8 mouse cellular contexts compared by ENCODE assay signal in genomic region chr14:76164904-76165755, GRCm38 (mm10). TPM values are rescaled to one million over a fixed set of nuclear protein-coding genes. Genes with fewer than 3 reads are reported as not detected.
DNase-seq lines count a peak whose midpoint lies in the region; ATAC-seq lines count a peak whose summit lies in the region.

No protein-coding gene starts in this region.

- peak overlapping the region; percentile 18 for H3K4me3 ChIP-seq in kidney, embryonic 14.5 days (ENCODE audit: low read length)
- H3K4me3 ChIP-seq in embryonic facial prominence, embryonic 12.5 days = 0 out of 2 replicates have a peak overlapping the region, but pooled peaks have one; percentile 7
- H3K4me3 ChIP-seq in hindbrain, embryonic 15.5 days = peak overlapping the region; percentile 19

- no peak for DNase-seq in kidney, postnatal 36 days
- DNase-seq in CD4-positive, CD25-positive, alpha-beta regulatory T cell, adult 2 months (ENCODE audit: low read depth, low spot score) = peak; percentile 46
- DNase-seq in spleen, postnatal 4 days (ENCODE audit: low spot score in 2 of 2) = no peak
- DNase-seq in spleen, postnatal 36 days (ENCODE audit: low spot score in 2 of 2) = no peak

- no peaks in the 10 kb centered on the region for H3K36me3 ChIP-seq in kidney, embryonic 14.5 days (ENCODE audit: control insufficient read depth, insufficient read depth, low read length)
- H3K36me3 ChIP-seq in embryonic facial prominence, embryonic 12.5 days = no peaks in the 10 kb centered on the region
- H3K36me3 ChIP-seq in hindbrain, embryonic 15.5 days = no peaks in the 10 kb centered on the region

- H3K9ac ChIP-seq in kidney, embryonic 14.5 days (ENCODE audit: low read depth, low read length) = peak overlapping the region; percentile 23; the same call in 1 of the 2 replicates
- no peak overlapping the region for H3K9ac ChIP-seq in embryonic facial prominence, embryonic 12.5 days
- 0 out of 2 replicates have a peak overlapping the region, but pooled peaks have one; percentile 13 for H3K9ac ChIP-seq in hindbrain, embryonic 15.5 days

- no peaks in the 10 kb centered on the region for H3K4me1 ChIP-seq in kidney, embryonic 14.5 days (ENCODE audit: control insufficient read depth, insufficient read depth, low read length)
- H3K4me1 ChIP-seq in embryonic facial prominence, embryonic 12.5 days = 0 out of 2 replicates have a peak, but pooled peaks cover 15% of the 10 kb centered on the region
- H3K4me1 ChIP-seq in hindbrain, embryonic 15.5 days (replicated peaks) = peaks cover 6% of the 10 kb centered on the region; the same call in 1 of the 2 replicates

- peak overlapping the region; percentile 42 for H3K4me2 ChIP-seq in kidney, embryonic 14.5 days (replicated peaks; ENCODE audit: low read depth, low read length)
- H3K4me2 ChIP-seq in embryonic facial prominence, embryonic 12.5 days (replicated peaks) = peak overlapping the region; percentile 44
- H3K4me2 ChIP-seq in hindbrain, embryonic 15.5 days = peak overlapping the region; percentile 50

- peak; percentile 66; the same call in 1 of the 2 replicates for ATAC-seq in kidney, embryonic 14.5 days (ENCODE audit: low FRiP score, low TSS enrichment)
- peak; percentile 78; the same call in 1 of the 2 replicates for ATAC-seq in embryonic facial prominence, embryonic 12.5 days (ENCODE audit: insufficient number of reproducible peaks, insufficient read depth, low FRiP score, low TSS enrichment)
- ATAC-seq in hindbrain, embryonic 15.5 days (ENCODE audit: low FRiP score, low read depth) = 0 out of 2 replicates have a peak, but pooled peaks have one; percentile 45
- peak; percentile 29 for ATAC-seq in megakaryocyte progenitor cell, adult 5-6 weeks (replicated peaks; ENCODE audit: poor library complexity)

- WGBS in kidney, embryonic 14.5 days = 13% methylated on average over 32 of the region's 32 CpGs
- 17% methylated on average over 32 of the region's 32 CpGs for WGBS in embryonic facial prominence, embryonic 12.5 days
- 27% methylated on average over 32 of the region's 32 CpGs for WGBS in hindbrain, embryonic 15.5 days

- H3K9me3 ChIP-seq in kidney, embryonic 14.5 days (ENCODE audit: control insufficient read depth, low read length) = no peaks in the 10 kb centered on the region
- 0 out of 2 replicates have a peak, but pooled peaks cover 3% of the 10 kb centered on the region for H3K9me3 ChIP-seq in embryonic facial prominence, embryonic 12.5 days
- H3K9me3 ChIP-seq in hindbrain, embryonic 15.5 days = no peaks in the 10 kb centered on the region

- 0 out of 2 replicates have a peak, but pooled peaks cover 6% of the 10 kb centered on the region for H3K27me3 ChIP-seq in kidney, embryonic 14.5 days (ENCODE audit: control insufficient read depth, insufficient read depth, low read length)
- H3K27me3 ChIP-seq in embryonic facial prominence, embryonic 12.5 days = peaks cover 4% of the 10 kb centered on the region; the same call in 1 of the 2 replicates
- H3K27me3 ChIP-seq in hindbrain, embryonic 15.5 days = 0 out of 2 replicates have a peak, but pooled peaks cover 3% of the 10 kb centered on the region

- no peak overlapping the region for H3K27ac ChIP-seq in kidney, embryonic 14.5 days (ENCODE audit: low read depth, low read length)
- H3K27ac ChIP-seq in embryonic facial prominence, embryonic 12.5 days = no peak overlapping the region
- no peak overlapping the region for H3K27ac ChIP-seq in hindbrain, embryonic 15.5 days (replicated peaks)

RNA-seq across cellular contexts. Expression of gene Nufip1, which starts 54.4 kb away (rescaled TPM):
- polyA plus RNA-seq in kidney, embryonic 14.5 days (2014; fragmentation: Nextera tagmentation; extraction: Ambion mirVana) = 16.1 and 17.7 TPM in 2 replicates
- 17.6 and 19.6 TPM in 2 replicates for polyA plus RNA-seq in embryonic facial prominence, embryonic 12.5 days (2016; fragmentation: Nextera tagmentation; extraction: Ambion mirVana)
- 12.1 and 13.3 TPM in 2 replicates for polyA plus RNA-seq in hindbrain, embryonic 15.5 days (2015; fragmentation: Nextera tagmentation; extraction: Ambion mirVana)
- 23.1 and 25.2 TPM in 2 replicates for total RNA-seq in megakaryocyte progenitor cell, adult 5-6 weeks (2015)
- 23.5 and 28.7 TPM in 2 replicates for total RNA-seq in megakaryocyte progenitor cell, adult 5-6 weeks (2017)

RNA-seq across cellular contexts. Expression of gene Gpalpp1, which starts 54.6 kb away (rescaled TPM):
- polyA plus RNA-seq in kidney, embryonic 14.5 days (2014; fragmentation: Nextera tagmentation; extraction: Ambion mirVana) = 8.5 and 13.3 TPM in 2 replicates
- 15.0 and 15.6 TPM in 2 replicates for polyA plus RNA-seq in embryonic facial prominence, embryonic 12.5 days (2016; fragmentation: Nextera tagmentation; extraction: Ambion mirVana)
- 11.5 and 12.2 TPM in 2 replicates for polyA plus RNA-seq in hindbrain, embryonic 15.5 days (2015; fragmentation: Nextera tagmentation; extraction: Ambion mirVana)
- total RNA-seq in megakaryocyte progenitor cell, adult 5-6 weeks (2015) = 18.4 and 21.6 TPM in 2 replicates
- 36.7 and 37.2 TPM in 2 replicates for total RNA-seq in megakaryocyte progenitor cell, adult 5-6 weeks (2017)
